17 mouse cellular contexts compared by ENCODE assay signal in the genomic region with DNA sequence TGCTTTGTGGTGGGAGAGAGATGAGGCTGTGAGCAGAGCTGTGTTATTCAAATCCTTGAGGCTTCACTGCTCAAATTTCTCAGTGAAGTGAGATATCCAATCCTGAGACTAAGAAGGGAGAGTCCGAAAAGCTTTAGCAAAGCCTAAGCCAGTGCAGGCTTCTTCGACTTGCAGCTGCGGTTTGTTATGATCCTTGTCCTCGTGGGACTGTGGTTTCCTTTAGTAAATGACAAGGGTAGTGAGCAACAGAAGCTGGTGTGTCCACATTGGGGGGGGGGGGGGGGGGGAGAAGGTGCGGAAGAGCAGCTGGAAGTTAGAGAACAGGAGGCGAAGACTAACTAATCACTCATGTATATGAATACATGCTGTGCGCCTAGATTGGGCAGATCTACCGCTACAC. TPM values are rescaled to one million over a fixed set of nuclear protein-coding genes. Genes with fewer than 3 reads are reported as not detected.
DNase-seq lines count a peak whose midpoint lies in the region; ATAC-seq and TF ChIP-seq lines count a peak whose summit lies in the region.
"Had no signal": no experiment of that assay in that cellular context is flagged by ENCODE, and none has a peak within 500 bp of the region (broad histone marks: within the 10 kb centered on the region; RNA-seq: fewer than 3 reads in every experiment).

No protein-coding gene starts in this region.

- H3K9ac ChIP-seq in forebrain, postnatal 0 days, result no peak overlapping the region
- no peak overlapping the region for H3K9ac ChIP-seq in embryonic facial prominence, embryonic 13.5 days
- H3K9ac ChIP-seq: hindbrain, embryonic 14.5 days; intestine, embryonic 15.5 days; kidney, embryonic 15.5 days; lung, embryonic 15.5 days; neural tube, embryonic 13.5 days had no signal

- TF ChIP-seq CTCF in forebrain, postnatal 0 days (IDR thresholded peaks at IDR 0.05; ENCODE audit: low read depth), result no peak
- no peak for TF ChIP-seq CTCF in C2C12 (IDR thresholded peaks at IDR 0.05; ENCODE audit: control insufficient read depth, insufficient read depth, insufficient read length)

- no peaks in the 10 kb centered on the region for H3K36me3 ChIP-seq in forebrain, embryonic 10.5 days (replicated peaks)
- H3K36me3 ChIP-seq in forebrain, postnatal 0 days (ENCODE audit: insufficient read depth), result no peaks in the 10 kb centered on the region
- H3K36me3 ChIP-seq in C2C12 (ENCODE audit: control insufficient read depth, insufficient read depth), result no peaks in the 10 kb centered on the region
- H3K36me3 ChIP-seq in embryonic facial prominence, embryonic 13.5 days, result no peaks in the 10 kb centered on the region
- H3K36me3 ChIP-seq in megakaryocyte, embryonic 14.5 days (replicated peaks; ENCODE audit: low read length), result peaks cover 3% of the 10 kb centered on the region
- no peaks in the 10 kb centered on the region for H3K36me3 ChIP-seq in heart, embryonic 10.5 days
- H3K36me3 ChIP-seq: intestine, embryonic 15.5 days; kidney, embryonic 15.5 days; lung, embryonic 15.5 days; neural tube, embryonic 13.5 days had no signal

- H3K27me3 ChIP-seq in forebrain, embryonic 10.5 days (ENCODE audit: poor library complexity, severe bottlenecking), result no peaks in the 10 kb centered on the region
- H3K27me3 ChIP-seq in forebrain, postnatal 0 days (ENCODE audit: insufficient read depth, low read length), result no peaks in the 10 kb centered on the region
- H3K27me3 ChIP-seq in C2C12 (ENCODE audit: control insufficient read depth, insufficient read depth, insufficient read length), result no peaks in the 10 kb centered on the region
- H3K27me3 ChIP-seq in embryonic facial prominence, embryonic 13.5 days, result no peaks in the 10 kb centered on the region
- H3K27me3 ChIP-seq in megakaryocyte, embryonic 14.5 days (replicated peaks), result peaks cover 4% of the 10 kb centered on the region
- no peaks in the 10 kb centered on the region for H3K27me3 ChIP-seq in heart, embryonic 10.5 days (ENCODE audit: insufficient read depth, poor library complexity, severe bottlenecking)
- H3K27me3 ChIP-seq: intestine, embryonic 15.5 days; kidney, embryonic 15.5 days; lung, embryonic 15.5 days; neural tube, embryonic 13.5 days had no signal

- peaks cover 6% of the 10 kb centered on the region; the same call in 1 of the 2 replicates for H3K4me1 ChIP-seq in forebrain, embryonic 10.5 days
- H3K4me1 ChIP-seq in forebrain, postnatal 0 days (ENCODE audit: insufficient read depth), result no peaks in the 10 kb centered on the region
- H3K4me1 ChIP-seq in embryonic facial prominence, embryonic 13.5 days, result peaks cover 22% of the 10 kb centered on the region
- peaks cover 61% of the 10 kb centered on the region for H3K4me1 ChIP-seq in megakaryocyte, embryonic 14.5 days
- 0 out of 2 replicates have a peak, but pooled peaks cover 5% of the 10 kb centered on the region for H3K4me1 ChIP-seq in heart, embryonic 10.5 days
- H3K4me1 ChIP-seq: intestine, embryonic 15.5 days; kidney, embryonic 15.5 days; lung, embryonic 15.5 days had no signal

- no peak overlapping the region for H3K4me3 ChIP-seq in forebrain, embryonic 10.5 days
- H3K4me3 ChIP-seq in forebrain, postnatal 0 days (ENCODE audit: low read depth, low read length), result no peak overlapping the region
- no peak overlapping the region for H3K4me3 ChIP-seq in C2C12 (ENCODE audit: insufficient read depth, poor library complexity, severe bottlenecking)
- H3K4me3 ChIP-seq in embryonic facial prominence, embryonic 13.5 days, result no peak overlapping the region
- peak overlapping the region; percentile 85 for H3K4me3 ChIP-seq in megakaryocyte, embryonic 14.5 days (replicated peaks)
- H3K4me3 ChIP-seq in heart, embryonic 10.5 days, result no peak overlapping the region
- H3K4me3 ChIP-seq: heart, adult 2 months; intestine, embryonic 15.5 days; kidney, embryonic 15.5 days; lung, embryonic 15.5 days; neural tube, embryonic 13.5 days had no signal

- 85% methylated on average over 7 of the region's 8 CpGs for WGBS in forebrain, embryonic 10.5 days
- WGBS in forebrain, postnatal 0 days, result 83% methylated on average over 7 of the region's 8 CpGs
- 36% methylated on average over 7 of the region's 8 CpGs for WGBS in embryonic facial prominence, embryonic 13.5 days
- WGBS in heart, embryonic 10.5 days, result 78% methylated on average over 8 of the region's 8 CpGs

- H3ac ChIP-seq in C2C12 (ENCODE audit: control insufficient read depth, insufficient read length, low read depth), result peak overlapping the region; percentile 35

- H3K4me2 ChIP-seq in forebrain, postnatal 0 days (ENCODE audit: low read depth), result no peak overlapping the region
- no peak overlapping the region for H3K4me2 ChIP-seq in embryonic facial prominence, embryonic 13.5 days
- H3K4me2 ChIP-seq: hindbrain, embryonic 14.5 days; intestine, embryonic 15.5 days; kidney, embryonic 15.5 days; liver, embryonic 11.5 days; lung, embryonic 15.5 days; neural tube, embryonic 13.5 days had no signal

- 0 out of 2 replicates have a peak overlapping the region, but pooled peaks have one; percentile 25 for H3K27ac ChIP-seq in forebrain, embryonic 10.5 days
- H3K27ac ChIP-seq in forebrain, postnatal 0 days (ENCODE audit: low read depth, low read length), result no peak overlapping the region
- 0 out of 2 replicates have a peak overlapping the region, but pooled peaks have one; percentile 16 for H3K27ac ChIP-seq in embryonic facial prominence, embryonic 13.5 days
- no peak overlapping the region for H3K27ac ChIP-seq in heart, embryonic 10.5 days
- H3K27ac ChIP-seq: heart, adult 2 months; hindbrain, embryonic 14.5 days; intestine, embryonic 15.5 days; kidney, embryonic 15.5 days; lung, embryonic 15.5 days; neural tube, embryonic 13.5 days had no signal

- no peak for DNase-seq in forebrain, embryonic 10.5 days (ENCODE audit: extremely low spot score, low spot score)
- no peak for DNase-seq in forebrain, postnatal 0 days
- no peak for DNase-seq in lung, postnatal 14 days
- DNase-seq in right cerebral cortex, postnatal 10 days (ENCODE audit: low spot score in 2 of 2), result no peak
- DNase-seq in heart, embryonic 10.5 days (ENCODE audit: low spot score), result no peak
- DNase-seq: heart, adult 2 months; layer of hippocampus, postnatal 36 days; thymus, postnatal 36 days had no signal

- no peaks in the 10 kb centered on the region for H3K79me3 ChIP-seq in C2C12 (ENCODE audit: low read depth)

- ATAC-seq in forebrain, postnatal 0 days, result no peak
- no peak for ATAC-seq in embryonic facial prominence, embryonic 13.5 days (ENCODE audit: insufficient number of reproducible peaks, insufficient read depth, low FRiP score, low TSS enrichment, low read depth)
- ATAC-seq: intestine, embryonic 15.5 days had no signal

- no peaks in the 10 kb centered on the region for H3K79me2 ChIP-seq in C2C12 (ENCODE audit: control insufficient read depth, insufficient read depth)

- no peaks in the 10 kb centered on the region for H3K9me3 ChIP-seq in forebrain, embryonic 10.5 days
- H3K9me3 ChIP-seq in forebrain, postnatal 0 days (ENCODE audit: low read length), result no peaks in the 10 kb centered on the region
- no peaks in the 10 kb centered on the region for H3K9me3 ChIP-seq in embryonic facial prominence, embryonic 13.5 days
- 0 out of 2 replicates have a peak, but pooled peaks cover 2% of the 10 kb centered on the region for H3K9me3 ChIP-seq in megakaryocyte, embryonic 14.5 days
- no peaks in the 10 kb centered on the region for H3K9me3 ChIP-seq in heart, embryonic 10.5 days
- H3K9me3 ChIP-seq: intestine, embryonic 15.5 days; kidney, embryonic 15.5 days; lung, embryonic 15.5 days; neural tube, embryonic 13.5 days had no signal

TF ChIP-seq in C2C12, 6 proteins besides CTCF, POLR2A, EP300 and RAD21:
- TF ChIP-seq USF1 (IDR thresholded peaks at IDR 0.05; ENCODE audit: low read depth) (no peak), CEBPB (IDR thresholded peaks at IDR 0.05; ENCODE audit: low read depth) (no peak), FOSL1 (IDR thresholded peaks at IDR 0.05; ENCODE audit: insufficient read depth, low read length, poor library complexity, severe bottlenecking) (no peak), MAX (IDR thresholded peaks at IDR 0.05) (no peak), MYOD1 (IDR thresholded peaks at IDR 0.05; ENCODE audit: control insufficient read depth, insufficient read length, low read depth) (no peak), MYOG (IDR thresholded peaks at IDR 0.05; ENCODE audit: control insufficient read depth, extremely low read depth, insufficient read length) (no peak)

RNA-seq across cellular contexts. Expression of a gene that starts 29.2 kb away (rescaled TPM):
- 5.9 and 6.3 TPM in 2 replicates for polyA plus RNA-seq in forebrain, embryonic 10.5 days (2016; fragmentation: Nextera tagmentation; extraction: Ambion mirVana)
- 1.7 and 2.5 TPM in 2 replicates for total RNA-seq in forebrain, postnatal 0 days (2014; rRNA removed)
- 1.3 and 1.5 TPM in 2 replicates for polyA plus RNA-seq in forebrain, postnatal 0 days (2015; fragmentation: Nextera tagmentation; extraction: Ambion mirVana)
- 1.5 TPM for polyA plus RNA-seq in C2C12 (2012; fragmentation: generic; extraction: Trizol)
- 6.8 and 9.5 TPM in 2 replicates for polyA plus RNA-seq in embryonic facial prominence, embryonic 13.5 days (2015; fragmentation: Nextera tagmentation; extraction: Ambion mirVana)
- 7.0 and 10.9 TPM in 2 replicates for polyA plus RNA-seq in megakaryocyte, embryonic 14.5 days (2012; ENCODE audit: insufficient read depth, low replicate concordance)
- polyA plus RNA-seq in heart, embryonic 10.5 days (2016; fragmentation: Nextera tagmentation; extraction: Ambion mirVana), result 15.2 and 20.7 TPM in 2 replicates

Comparison
In these comparisons a context has a peak if more than half of its experiments do, and no peak if none do; other contexts are left out.
1. H3K27ac ChIP-seq: peak in forebrain, embryonic 10.5 days (single experiment) and embryonic facial prominence, embryonic 13.5 days (single experiment); none in forebrain, postnatal 0 days (single experiment) and heart, embryonic 10.5 days (single experiment).